Mouse (Mus musculus) NIH3T3 (cell line): Measurements from ENCODE around the gene Cd300lg.

Experiments used
- DNase-seq: peaks from one replicate; pipeline ENCODE4 v3.0.0-alpha.2; 2012; ENCODE audit warnings: low read depth

The Cd300lg gene

DNA sequence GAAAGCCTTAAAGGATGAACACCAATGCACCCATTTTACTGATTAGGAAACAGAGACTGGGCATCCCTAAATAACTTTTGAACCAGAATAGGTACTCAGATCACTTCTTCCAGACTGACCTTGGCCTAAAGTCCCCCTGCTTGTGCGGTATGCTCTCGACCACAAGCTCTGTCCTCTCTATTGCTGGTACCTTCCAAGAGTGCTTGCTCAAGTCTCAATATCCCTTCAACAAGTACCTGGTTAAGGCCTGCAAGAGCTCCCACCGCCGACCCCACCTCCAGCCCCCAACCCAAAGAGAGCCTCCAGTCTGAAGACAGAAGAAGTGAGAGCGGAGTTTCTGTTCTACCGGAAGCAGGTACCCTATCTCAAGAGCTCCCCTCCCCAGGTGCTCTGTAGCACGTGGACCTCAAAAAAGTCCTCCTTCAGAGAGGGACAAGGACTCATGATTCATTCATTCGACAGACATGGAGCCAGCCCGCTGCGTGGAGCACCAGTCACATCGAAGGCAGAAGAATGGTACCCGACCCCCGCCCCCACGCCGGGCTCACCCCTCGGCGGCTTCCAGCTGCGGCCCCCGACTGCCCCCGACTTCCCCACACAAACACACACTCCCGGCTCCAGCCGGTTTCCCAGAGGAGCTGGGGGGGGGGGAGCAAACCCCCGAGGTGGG lies 15.2 kb upstream of the Cd300lg start:
- DNase-seq, result no peak

DNA sequence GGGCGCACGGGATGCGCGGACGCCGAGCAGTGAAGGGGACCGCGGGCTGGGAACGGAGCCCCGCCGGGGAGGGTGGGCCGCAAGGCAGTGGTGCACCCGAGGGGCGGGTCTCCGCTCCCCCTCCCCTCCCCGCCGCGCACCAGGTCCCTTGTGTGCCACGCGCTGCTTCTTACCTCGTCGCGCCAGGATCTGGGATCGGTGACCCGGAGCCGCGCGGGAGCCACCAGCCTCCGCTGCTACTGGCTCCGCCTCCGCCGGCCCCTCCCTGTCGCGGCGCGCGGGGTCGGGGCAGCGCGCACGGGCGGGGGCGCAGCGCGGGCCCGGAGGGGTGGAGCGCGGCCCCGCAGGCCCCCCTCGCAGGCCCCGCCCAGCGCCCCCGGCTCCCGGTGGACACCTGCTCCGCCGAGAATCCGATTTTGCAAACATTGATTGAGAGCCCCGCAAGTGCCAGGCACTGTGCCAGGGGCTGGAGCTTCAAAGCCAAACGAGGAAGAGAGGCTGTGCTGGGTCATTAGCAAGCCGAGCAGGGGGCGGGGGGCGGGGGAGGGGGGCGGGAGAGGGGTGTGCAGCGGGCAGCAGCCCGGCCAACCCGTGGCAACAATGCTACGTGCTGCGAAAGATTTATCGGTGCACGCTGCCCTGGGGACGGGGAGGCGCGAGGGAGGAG lies 14.5 kb upstream of the Cd300lg start:
- DNase-seq, result peak; percentile 10

DNA sequence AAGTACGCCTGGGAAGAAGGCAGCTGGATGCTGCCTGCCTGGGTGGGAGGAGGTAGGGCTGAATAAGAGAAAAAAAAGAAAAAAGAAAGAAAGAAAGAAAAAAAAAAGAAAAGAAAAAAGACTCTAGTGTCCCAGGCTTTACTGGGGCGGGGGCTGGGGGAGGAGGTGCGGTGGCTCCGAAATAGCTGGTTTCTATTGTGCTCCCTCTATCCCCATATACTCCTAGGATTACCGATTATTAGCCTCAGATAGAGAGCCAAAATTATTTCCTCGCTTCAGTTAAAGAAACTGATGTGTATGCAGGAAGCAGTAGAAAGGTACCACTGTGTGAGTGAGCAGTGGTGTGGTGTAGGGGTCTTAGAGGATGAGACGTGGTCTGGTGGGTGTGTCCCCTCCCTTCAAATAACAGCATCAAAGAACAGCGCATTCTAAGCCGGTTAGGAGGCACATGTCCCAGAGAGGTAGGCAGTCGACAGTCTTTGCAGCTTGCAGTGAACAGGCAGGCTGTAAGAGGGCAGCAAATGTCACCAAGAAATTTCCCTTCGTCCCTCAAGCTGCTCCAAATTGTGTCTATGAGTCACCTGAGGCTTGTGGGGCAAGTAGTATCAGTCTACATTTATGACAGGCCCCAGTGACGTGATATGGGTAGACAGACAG lies 13.8 kb upstream of the Cd300lg start:
- DNase-seq, result no peak

DNA sequence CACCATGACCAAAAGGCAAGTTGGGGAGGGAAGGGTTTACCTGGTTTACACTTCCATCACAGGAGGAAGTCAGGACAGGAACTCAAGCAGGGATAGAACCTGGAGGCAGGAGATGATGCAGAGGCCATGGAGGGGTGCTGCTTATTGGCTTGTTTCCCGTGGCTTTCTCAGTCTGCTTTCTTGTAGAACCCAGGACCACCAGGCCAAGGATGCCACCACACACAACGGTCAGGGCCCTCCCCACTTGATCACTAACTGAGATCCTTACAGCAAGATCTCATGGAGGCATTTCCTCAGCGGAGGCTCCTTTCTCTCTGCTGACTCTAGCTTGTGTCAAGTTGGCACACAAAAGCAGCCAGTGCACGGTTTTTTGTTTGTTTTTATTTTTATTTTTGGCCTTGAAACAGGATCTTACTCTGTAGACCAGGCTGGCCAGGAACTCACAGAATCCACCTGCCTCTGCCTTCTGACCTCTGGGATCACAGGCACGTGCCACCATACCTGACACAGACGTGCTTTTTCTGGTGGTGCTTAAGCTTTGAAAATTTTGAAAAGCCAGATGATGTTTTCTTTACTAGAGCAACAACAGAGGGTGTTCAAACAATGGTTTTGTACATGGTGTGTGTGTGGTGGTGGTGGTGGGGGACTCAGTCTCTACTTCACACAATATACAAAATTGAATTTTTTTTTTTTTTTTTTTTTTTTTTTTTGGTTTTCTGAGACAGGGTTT lies 13.1 kb upstream of the Cd300lg start, which contains the start of gene Mpp3:
Gene Mpp3, minus strand, starts transcription at position 375 of the 730 bp plus-strand sequence.
- DNase-seq, result no peak

DNA sequence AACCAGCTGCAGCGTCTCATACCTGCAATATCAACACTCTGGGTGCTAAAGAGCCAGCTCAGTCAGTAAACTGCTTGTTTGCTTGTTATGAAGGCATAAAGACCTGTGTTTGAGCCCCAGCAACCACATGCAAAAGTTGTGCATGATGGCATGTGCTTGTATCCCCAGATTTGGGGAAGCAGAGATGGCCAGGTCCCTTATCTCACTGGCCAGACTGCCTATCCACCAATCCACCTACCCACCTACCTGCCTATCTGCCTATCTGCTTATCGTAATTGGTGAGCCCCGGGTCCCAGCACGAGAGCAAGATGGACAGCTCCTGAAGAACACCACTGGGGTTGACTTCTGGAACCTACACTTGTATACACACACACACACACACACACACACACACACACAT lies 12.0 kb upstream of the Cd300lg start:
- DNase-seq, result no peak

DNA sequence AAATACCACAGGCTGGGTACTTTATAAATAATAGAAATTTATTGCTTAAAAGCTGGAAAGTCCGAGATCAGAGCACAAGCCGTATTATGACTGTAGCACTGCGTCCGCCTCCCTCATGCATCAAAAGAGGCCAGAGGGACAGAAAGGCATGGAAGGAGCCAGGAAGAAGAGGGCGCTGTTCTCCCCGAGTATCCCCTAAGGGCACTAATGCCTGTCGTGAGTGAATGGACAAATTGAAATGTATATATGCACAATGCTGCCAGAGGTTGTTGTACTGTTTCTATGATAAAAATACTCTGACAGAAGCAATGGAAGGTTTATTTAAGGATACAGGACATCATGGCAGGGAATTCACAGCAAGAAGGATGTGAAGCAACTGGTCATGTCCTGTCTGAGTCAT lies 11.3 kb upstream of the Cd300lg start:
- DNase-seq, result no peak

DNA sequence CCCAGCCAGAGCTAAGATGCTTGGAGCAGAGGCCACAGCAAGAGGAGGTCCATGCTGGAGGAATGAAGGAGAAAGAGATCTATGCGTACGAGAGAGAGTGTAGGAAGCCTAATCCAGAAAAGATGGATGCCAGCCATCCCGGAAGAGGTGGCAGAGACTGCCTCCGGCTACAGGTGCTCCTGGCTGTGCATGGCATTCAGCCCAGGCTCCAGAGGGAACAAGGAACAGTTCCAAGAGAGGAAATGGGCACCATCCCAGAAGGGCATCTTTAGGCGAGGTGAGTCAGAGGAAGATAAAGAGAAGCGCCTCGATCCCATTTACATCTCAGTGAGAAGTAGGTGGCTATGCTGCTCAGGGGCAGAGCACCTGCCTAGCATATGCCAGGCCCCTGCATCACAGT lies 10.2 kb upstream of the Cd300lg start:
- no peak for DNase-seq

DNA sequence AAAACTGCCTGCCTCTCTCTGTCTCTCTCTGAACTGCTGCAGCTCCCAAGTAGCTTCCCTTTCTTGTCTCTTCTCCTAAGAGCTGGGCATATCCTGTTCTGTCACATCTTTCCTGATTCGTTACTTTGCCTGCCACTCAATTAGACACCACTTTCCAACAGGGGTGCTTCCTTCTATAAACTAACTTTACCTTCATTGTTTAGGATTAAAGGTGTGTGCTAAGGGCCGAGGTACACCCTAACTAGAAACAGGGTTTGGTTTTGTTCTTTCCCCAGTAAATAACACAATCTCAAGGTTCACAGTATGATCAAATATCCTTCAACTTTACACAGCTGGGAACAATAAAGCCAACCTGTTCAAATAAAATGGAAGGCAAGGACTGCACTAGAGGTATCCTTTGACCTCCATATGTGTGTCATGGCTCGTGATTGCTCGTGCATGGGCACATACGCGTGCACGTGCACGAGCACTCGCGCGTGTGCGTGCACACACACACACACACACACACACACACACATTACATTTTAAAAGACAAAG lies 8.2 kb upstream of the Cd300lg start:
- DNase-seq, result no peak

DNA sequence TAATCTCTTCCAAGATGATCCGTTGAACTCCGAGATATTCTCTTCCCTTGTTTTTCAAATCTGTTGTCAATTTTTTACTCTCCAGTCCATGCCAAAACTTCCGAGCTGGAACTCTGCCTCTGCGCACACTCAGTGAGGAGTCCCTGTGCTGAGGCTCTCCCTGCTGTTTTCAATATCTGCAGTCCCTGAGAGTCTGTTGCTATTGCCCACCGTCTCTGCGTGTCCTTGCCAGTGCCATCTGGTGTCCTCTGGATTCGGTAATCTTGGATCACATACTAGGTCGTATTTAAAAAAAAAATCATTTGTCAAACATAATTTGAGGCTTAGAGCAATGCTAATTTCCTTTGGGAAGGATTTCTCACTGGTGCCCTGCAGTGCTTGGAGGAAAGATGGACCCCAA lies 6.4 kb upstream of the Cd300lg start:
- no peak for DNase-seq

DNA sequence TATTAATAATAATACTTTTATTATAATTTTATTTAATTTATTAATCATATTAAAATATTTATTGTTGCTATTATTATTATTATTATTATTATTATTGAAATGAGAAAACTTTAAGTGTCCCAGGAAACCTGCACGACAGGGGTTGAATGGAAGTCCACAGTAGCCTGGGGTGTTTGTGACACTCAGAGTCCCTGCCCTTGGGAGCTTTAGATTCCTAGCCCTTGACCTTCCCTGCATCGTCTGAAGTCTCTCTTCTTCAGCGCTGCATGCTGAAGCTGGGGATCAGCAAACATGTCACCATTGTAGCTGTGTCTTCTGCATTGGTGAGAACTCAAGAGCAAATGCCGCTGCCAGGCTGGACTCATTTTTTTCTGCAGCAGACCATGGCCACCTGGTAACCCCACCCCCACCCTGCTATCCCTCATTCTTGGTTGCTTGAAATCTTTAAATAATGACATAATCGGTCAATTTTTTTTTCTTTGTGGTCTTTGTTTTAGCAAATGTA lies 5.8 kb upstream of the Cd300lg start:
- no peak for DNase-seq

DNA sequence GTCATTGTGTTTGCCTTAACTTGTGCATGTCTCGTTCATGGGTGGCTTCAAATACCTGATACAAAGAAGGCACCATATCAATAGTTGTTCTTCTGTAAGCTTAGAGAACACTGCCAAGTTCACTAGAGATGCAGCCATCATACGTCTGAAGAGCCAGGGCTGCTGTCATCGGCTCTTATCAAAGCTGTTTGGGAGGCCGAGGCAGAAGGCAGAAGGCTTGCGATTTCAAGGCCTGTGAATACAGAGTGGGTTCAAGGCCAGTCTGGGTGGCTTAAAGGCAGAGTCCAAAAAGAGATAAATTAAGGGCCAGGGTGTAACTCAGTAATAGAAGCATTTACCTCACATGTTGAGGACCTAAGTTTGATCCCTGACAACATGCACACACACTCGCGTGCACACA lies 5.0 kb upstream of the Cd300lg start:
- DNase-seq, result no peak

DNA sequence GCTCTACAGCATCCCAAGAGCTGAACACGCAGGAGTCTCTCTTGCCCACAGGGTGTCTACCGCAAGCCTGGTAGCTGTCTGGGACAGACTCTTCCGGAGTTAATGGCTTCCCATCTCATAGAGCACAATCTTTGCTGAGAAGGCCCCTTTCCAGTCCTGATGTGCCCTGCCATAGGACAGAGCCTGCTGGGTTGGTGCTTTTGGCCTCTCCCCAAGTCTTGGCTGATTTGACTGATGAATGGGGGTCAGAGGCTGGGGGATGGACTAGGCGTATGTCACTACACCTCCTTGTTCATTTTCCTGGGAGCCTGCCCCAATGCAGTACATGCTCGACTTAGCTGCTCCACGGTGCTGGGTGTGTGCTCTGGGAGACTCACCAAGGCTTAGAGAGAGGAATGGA lies 3.5 kb upstream of the Cd300lg start:
- DNase-seq, result no peak

DNA sequence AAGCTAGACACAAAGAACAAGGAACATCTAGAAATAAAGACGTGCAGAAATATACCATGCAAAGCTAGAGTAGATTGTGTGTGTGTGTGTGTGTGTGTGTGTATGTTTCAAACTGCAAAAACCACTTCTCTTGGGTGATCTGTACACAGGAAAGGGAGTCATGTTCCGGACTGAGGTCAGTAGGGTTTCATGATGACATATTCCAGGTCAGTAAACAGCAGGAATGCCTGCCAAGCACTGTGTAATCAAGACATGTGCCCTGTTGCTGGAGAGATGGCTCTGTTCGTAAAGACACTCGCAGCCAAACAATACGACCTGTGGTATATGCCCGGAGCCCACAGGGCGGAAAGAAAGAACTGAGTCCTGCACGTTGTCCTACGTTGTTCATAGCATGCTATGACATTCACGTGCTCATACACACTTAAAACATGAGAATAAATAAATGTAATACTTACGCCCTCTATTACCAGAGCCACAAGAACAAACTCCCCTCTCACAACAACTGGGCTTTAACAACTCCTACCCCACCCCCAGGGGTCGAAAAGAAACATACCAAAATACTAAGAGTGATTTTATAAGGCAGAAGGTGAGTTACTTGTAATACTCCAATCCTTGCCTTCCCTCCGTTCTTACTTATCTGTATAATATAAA lies 1.7 kb upstream of the Cd300lg start:
- DNase-seq, result no peak

DNA sequence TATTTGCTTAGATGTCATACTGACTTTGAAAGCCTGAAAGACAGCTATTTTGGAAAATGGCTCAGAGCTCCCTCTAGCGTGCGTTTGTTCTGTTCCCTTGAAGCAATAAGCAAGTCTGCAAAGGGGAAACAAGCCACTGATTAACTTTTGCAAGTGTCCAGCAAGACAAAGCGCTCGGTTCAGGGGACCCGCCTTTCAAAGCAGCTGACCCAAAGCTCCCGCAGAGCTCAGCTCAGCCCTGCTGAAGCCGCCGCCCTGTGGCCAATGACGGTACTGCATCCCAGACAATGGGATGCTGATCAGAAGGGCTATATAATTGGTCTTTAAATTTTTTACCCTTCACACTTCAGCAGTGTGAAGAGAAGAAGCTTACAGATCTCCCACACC lies 1.2 kb upstream of the Cd300lg start:
- peak; percentile 86 for DNase-seq

DNA sequence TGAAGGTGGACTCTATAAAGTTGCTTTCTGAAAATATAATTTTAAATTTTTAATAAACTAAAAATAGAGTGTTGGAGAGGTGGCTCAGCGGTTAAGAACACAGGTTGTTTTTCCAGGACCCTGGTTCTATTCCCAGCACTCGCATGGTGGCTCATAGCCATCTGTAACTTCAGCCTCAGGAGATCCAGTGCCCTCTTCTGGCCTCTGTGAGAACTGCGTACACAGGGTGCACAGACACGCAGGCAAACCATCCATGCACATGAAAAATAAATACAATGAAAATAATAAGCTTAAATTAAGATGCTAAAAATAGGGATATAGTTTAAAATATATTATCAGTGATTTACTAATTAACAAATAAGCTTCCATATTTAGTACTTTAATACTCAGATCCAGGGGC lies 663 bp upstream of the Cd300lg start:
- DNase-seq, result no peak

DNA sequence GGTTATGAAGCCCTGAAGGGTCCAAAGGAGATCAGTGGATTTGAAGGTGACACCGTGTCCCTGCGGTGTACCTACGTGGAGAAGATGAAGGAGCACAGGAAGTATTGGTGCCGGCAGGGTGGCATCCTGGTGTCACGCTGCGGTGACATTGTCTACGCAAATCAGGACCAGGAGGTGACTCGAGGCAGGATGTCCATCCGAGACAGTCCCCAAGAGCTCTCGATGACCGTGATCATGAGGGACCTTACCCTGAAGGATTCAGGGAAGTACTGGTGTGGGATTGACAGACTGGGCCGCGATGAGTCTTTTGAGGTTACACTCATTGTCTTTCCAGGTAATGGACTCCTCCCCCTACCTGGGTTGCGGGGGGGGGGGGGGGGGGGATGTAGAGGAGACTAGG lies 1.7 kb downstream of the Cd300lg start:
- no peak for DNase-seq

DNA sequence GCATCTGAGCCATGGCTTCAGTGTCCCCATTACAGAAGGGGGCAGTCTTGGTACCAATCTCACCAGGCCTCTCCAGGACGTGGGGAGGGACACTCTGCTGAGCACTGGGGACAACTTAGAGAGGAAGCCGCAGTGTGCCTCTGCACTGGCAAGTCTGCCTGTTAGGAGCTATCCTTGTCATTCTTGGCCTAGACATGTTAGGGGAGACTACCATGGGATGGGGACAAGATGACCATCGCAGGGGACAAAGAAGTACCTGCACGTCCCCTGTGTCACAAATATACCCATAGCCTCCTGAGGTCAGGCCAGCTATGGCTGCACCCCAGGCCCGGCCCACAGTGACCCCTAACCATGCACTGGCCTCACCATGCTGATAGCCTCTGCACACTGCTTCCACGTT lies 2.1 kb downstream of the Cd300lg start:
- DNase-seq, result no peak

DNA sequence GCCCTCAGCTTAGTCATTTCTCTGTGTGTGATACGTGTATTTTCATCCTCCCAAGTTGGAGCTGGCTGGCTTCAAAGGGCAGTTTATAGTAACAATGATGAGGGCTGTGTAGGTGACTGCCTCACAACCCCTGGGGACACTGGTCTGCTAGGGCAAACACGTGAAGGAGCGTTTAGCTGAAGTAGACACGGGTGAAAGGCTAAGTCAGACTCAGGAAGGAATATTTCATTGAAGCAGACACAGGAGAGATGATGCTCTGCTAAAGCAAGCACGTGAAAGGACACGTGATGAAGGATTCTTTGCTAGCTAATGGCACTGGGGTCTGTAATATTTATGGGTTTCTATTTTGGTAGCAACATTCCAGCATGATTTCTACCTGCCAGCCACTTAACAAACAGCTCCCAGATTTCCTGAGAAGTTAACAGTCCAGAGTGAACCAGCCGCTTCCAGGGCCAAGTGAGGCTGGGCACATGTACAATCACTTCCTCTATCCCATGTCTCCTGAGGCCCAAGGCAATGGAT lies 3.4 kb downstream of the Cd300lg start:
- DNase-seq, result no peak

DNA sequence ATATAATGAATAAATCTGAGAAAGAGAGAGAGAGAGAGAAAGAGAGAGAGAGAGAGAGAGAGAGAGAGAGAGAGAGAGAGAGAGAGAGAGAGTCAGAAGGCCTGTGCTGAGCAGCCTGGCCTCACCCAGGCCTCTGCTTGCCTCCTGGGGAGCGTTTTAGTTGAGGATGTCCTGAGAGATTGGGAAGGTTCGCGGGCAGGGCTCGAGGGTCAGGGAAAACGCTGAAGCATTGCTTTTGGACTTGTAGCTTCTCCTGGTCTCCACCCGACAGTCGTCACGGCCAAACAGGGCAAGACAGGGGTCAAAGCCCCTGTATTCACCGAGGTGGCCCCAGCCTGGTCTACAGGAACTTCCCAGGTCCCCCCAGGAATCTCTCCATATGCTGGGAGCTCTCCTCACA lies 5.3 kb downstream of the Cd300lg start:
- no peak for DNase-seq

DNA sequence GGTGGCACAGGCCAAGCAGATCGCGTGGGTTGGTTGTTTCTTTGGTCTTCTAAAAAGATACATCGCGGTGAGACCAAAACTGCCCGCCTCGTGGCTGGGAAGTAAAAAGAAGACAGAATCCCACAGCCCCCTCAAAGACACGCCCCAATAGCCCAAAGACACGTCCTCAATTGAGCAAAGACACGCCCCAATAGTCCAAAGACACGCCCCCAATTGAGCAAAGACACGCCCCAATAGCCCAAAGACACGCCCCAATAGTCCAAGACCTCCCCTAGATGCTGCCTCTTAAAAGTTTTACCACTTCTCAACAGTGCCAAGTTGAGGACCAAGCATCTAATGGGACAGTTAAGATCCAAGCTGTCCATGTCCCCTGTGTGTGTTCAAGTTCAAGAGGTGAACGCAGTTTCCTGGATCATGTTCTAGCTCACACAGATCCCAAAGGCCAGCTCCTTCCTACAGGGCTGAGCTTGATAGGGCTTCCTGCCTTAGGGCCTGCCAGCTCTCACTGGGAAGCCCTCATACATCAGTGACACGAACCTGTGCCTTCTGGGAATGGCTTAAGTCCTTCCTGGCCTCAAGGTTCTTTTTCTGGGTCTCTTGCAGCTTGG lies 8.7 kb downstream of the Cd300lg start:
- no peak for DNase-seq

DNA sequence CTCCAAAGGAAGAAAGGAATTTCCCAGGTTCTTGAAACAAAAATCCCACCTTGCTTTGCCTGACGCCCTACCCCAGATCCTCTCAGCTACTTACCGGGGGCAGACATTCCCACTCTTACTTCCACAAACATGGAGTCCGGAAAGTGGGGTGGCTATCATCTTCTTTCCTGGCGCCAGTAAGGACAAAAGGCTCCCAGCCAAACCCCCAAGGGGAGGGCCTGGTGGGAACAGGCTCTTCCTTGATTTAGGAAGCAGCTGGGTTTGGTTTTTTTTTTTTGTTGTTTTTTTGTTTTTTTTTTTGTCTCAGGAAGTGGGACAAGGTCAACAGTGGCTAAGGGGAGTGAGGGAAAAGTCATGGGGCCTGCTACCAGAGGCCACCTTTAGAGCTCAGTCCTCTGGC lies 10.2 kb downstream of the Cd300lg start:
- DNase-seq, result no peak
